Mouse (Mus musculus) ovary, adult 18-20 months (tissue): Measurements from ENCODE around the gene Cited2.

Experiments
- DNase-seq: peaks from one replicate; pipeline ENCODE4 v3.0.0; 2022; ENCODE audit warnings: low spot score, mixed read lengths

Gene Cited2

GRCm38 (mm10) chr10:17722653-17723410 is at the start of gene Cited2:
Gene Cited2, plus strand, starts transcription at chr10:17723218.
- DNase-seq = peak; percentile 91

GRCm38 (mm10) chr10:17674454-17674853 is 48.6 kb upstream of the Cited2 start:
- no peak for DNase-seq

GRCm38 (mm10) chr10:17674869-17675268 is 48.1 kb upstream of the Cited2 start:
- peak; percentile 14 for DNase-seq

- DNase-seq = no peak
These were observed 46.6 kb upstream of the Cited2 start for GRCm38 (mm10) chr10:17676464-17676863.

GRCm38 (mm10) chr10:17677308-17677707 is 45.7 kb upstream of the Cited2 start:
- no peak for DNase-seq

GRCm38 (mm10) chr10:17680432-17681382 is 42.3 kb upstream of the Cited2 start:
- DNase-seq = no peak

GRCm38 (mm10) chr10:17681386-17681785 is 41.6 kb upstream of the Cited2 start:
- no peak for DNase-seq

- DNase-seq = no peak
These were observed 39.1 kb upstream of the Cited2 start for GRCm38 (mm10) chr10:17683852-17684428.

GRCm38 (mm10) chr10:17689806-17690205 is 33.2 kb upstream of the Cited2 start:
- no peak for DNase-seq

GRCm38 (mm10) chr10:17691709-17692108 is 31.3 kb upstream of the Cited2 start:
- DNase-seq = no peak

- DNase-seq = no peak
These were observed 27.2 kb upstream of the Cited2 start for GRCm38 (mm10) chr10:17695801-17696200.

- no peak for DNase-seq
These were observed 25.4 kb upstream of the Cited2 start for GRCm38 (mm10) chr10:17697376-17698265.

GRCm38 (mm10) chr10:17705466-17705973 is 17.5 kb upstream of the Cited2 start:
- no peak for DNase-seq

GRCm38 (mm10) chr10:17710753-17711152 is 12.3 kb upstream of the Cited2 start:
- DNase-seq = no peak

- peak; percentile 16 for DNase-seq
These were observed 3.9 kb upstream of the Cited2 start for GRCm38 (mm10) chr10:17719009-17719570.

GRCm38 (mm10) chr10:17719646-17720045 is 3.4 kb upstream of the Cited2 start:
- no peak for DNase-seq

- no peak for DNase-seq
These were observed 2.0 kb upstream of the Cited2 start for GRCm38 (mm10) chr10:17720891-17721601.

GRCm38 (mm10) chr10:17721602-17722121 is 1.4 kb upstream of the Cited2 start:
- no peak for DNase-seq

GRCm38 (mm10) chr10:17722158-17722557 is 860 bp upstream of the Cited2 start:
- DNase-seq = peak; percentile 91

GRCm38 (mm10) chr10:17723421-17723841 is 413 bp downstream of the Cited2 start:
- DNase-seq = no peak
